Mouse (Mus musculus): ENCODE measurements around the gene Cyyr1. TPM values are rescaled to one million over a fixed set of nuclear protein-coding genes. Genes with fewer than 3 reads are reported as not detected.
"Not testable (repeated sequence)": the region's sequence is repeated elsewhere in the genome, so short reads cannot be mapped to it uniquely, and the experiment has no call there.

Gene Cyyr1
- polyA plus RNA-seq (2016; fragmentation: Nextera tagmentation; extraction: Ambion mirVana): 2.4 and 2.7 TPM in 2 replicates

- not testable (repeated sequence) for H3K4me3 ChIP-seq (replicated peaks); H3K27me3 ChIP-seq; H3K27ac ChIP-seq; H3K9me3 ChIP-seq; H3K36me3 ChIP-seq (replicated peaks); H3K9ac ChIP-seq; ATAC-seq (ENCODE audit: low FRiP score); H3K4me2 ChIP-seq
- WGBS: 84% methylated on average over 9 of the region's 13 CpGs
- peaks cover 17% of the 10 kb centered on the region for H3K4me1 ChIP-seq
Measured at GRCm38 (mm10) chr16:85553297-85553696, at the start of gene Cyyr1. Cyyr1 (minus strand) TSS chr16:85553397.

GRCm38 (mm10) chr16:85588844-85589243 lies 35.6 kb upstream of the Cyyr1 start:
- no peak overlapping the region for H3K9ac ChIP-seq
- no peak for ATAC-seq (ENCODE audit: low FRiP score)
- WGBS: 65% methylated on average over 7 of the region's 7 CpGs

DNA sequence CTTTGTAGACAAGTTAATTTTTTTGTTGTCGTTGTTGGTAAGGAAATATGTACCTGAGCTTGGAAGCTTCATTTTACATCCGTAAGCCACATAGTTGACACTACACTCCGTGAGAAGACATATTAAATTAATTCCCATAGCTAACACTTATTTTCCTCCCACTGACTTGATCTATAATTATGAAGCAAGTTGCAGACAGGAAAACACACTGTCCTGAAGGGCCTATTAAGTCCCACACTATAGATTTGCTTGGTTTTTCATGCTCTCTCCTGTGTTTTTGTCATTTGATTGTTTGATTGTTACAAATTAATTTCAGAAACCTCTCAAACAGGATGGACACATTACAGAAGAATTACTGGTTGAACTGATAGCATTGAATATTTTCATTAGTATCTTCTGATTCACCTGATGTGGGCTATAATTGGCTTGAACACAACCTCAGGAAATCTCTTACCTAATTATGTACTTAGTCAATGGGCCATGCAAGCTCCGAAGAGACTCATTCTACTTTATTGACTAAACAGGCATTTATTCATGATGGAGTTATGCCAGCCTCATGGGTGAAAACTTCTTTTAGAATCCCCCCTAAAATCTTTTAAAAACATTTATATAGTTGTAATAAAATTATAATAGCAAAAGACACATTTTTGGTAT lies 34.5 kb upstream of the Cyyr1 start:
- no peak overlapping the region for H3K9ac ChIP-seq
- no peaks in the 10 kb centered on the region for H3K36me3 ChIP-seq (replicated peaks)
- H3K4me3 ChIP-seq (replicated peaks): no peak overlapping the region
- no peaks in the 10 kb centered on the region for H3K9me3 ChIP-seq
- no peaks in the 10 kb centered on the region for H3K27me3 ChIP-seq
- WGBS: 86% methylated on average over 4 of the region's 4 CpGs
- no peak overlapping the region for H3K4me2 ChIP-seq
- H3K27ac ChIP-seq: no peak overlapping the region
- no peak for ATAC-seq (ENCODE audit: low FRiP score)
- peaks cover 4% of the 10 kb centered on the region for H3K4me1 ChIP-seq

More at GRCm38 (mm10) chr16:85588844-85589243, 35.6 kb upstream of the Cyyr1 start:
- Histone ChIP-seq H3K27me3 (no peaks in the 10 kb centered on the region), H3K36me3 (replicated peaks) (no peaks in the 10 kb centered on the region), H3K27ac (no peak overlapping the region), H3K9me3 (no peaks in the 10 kb centered on the region), H3K4me2 (no peak overlapping the region), H3K4me1 (peaks cover 4% of the 10 kb centered on the region), H3K4me3 (replicated peaks) (no peak overlapping the region)

DNA sequence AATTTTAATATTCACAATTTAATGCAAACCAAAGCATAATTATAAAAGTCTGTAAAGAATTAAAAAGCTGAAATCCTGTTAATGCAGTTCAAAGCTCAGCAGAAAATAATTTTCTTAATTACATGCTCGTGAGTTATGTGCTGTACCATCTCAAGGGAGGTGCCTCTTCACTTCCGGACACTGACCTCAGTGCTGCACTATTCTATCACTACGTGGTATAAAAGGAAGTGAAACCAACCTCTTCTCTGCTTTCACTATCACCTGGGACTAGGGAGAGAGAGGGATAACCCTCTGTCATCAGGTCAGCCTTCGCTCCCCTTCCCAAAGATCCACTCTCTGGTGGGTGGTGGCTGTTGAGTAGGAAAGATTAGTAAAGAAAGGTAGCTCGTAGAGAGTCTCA lies 13.3 kb upstream of the Cyyr1 start:
- H3K9ac ChIP-seq: no peak overlapping the region
- H3K9me3 ChIP-seq: no peaks in the 10 kb centered on the region
- H3K4me3 ChIP-seq (replicated peaks): no peak overlapping the region
- H3K36me3 ChIP-seq (replicated peaks): no peaks in the 10 kb centered on the region
- H3K4me2 ChIP-seq: no peak overlapping the region
- H3K4me1 ChIP-seq: no peaks in the 10 kb centered on the region
- no peaks in the 10 kb centered on the region for H3K27me3 ChIP-seq
- no peak overlapping the region for H3K27ac ChIP-seq
- WGBS: 86% methylated on average over 5 of the region's 5 CpGs
- ATAC-seq (ENCODE audit: low FRiP score): no peak

GRCm38 (mm10) chr16:85553838-85554237 lies 641 bp upstream of the Cyyr1 start:
- no peak overlapping the region for H3K4me3 ChIP-seq (replicated peaks)
- peaks cover 15% of the 10 kb centered on the region for H3K4me1 ChIP-seq
- H3K27ac ChIP-seq: no peak overlapping the region
- no peaks in the 10 kb centered on the region for H3K27me3 ChIP-seq
- H3K9me3 ChIP-seq: no peaks in the 10 kb centered on the region
- no peak for ATAC-seq (ENCODE audit: low FRiP score)
- WGBS: 46% methylated on average over 8 of the region's 8 CpGs
- H3K9ac ChIP-seq: no peak overlapping the region
- H3K4me2 ChIP-seq: no peak overlapping the region
- H3K36me3 ChIP-seq (replicated peaks): no peaks in the 10 kb centered on the region

- 95% methylated on average over 1 of the region's 11 CpGs for WGBS
- not testable (repeated sequence) for H3K27me3 ChIP-seq; H3K9ac ChIP-seq; ATAC-seq (ENCODE audit: low FRiP score); H3K4me2 ChIP-seq; H3K9me3 ChIP-seq; H3K4me3 ChIP-seq (replicated peaks); H3K27ac ChIP-seq; H3K36me3 ChIP-seq (replicated peaks)
- peaks cover 17% of the 10 kb centered on the region for H3K4me1 ChIP-seq
Measured at GRCm38 (mm10) chr16:85551976-85552375, 1.2 kb downstream of the Cyyr1 start.

- H3K9ac ChIP-seq: peak overlapping the region; percentile 56; the same call in 1 of the 2 replicates
- under 1% methylated on average over 25 of the region's 25 CpGs for whole genome bisulfite sequencing
- no peaks in the 10 kb centered on the region for H3K9me3 ChIP-seq
- no peak overlapping the region for H3K27ac ChIP-seq
- no peaks in the 10 kb centered on the region for H3K36me3 ChIP-seq (replicated peaks)
- peaks cover 17% of the 10 kb centered on the region for H3K4me1 ChIP-seq
- H3K4me2 ChIP-seq: peak overlapping the region; percentile 66
- H3K27me3 ChIP-seq: no peaks in the 10 kb centered on the region
- peak; percentile 64 for ATAC-seq (ENCODE audit: low FRiP score)
- peak overlapping the region; percentile 39 for H3K4me3 ChIP-seq (replicated peaks)
Measured at GRCm38 (mm10) chr16:85549971-85550567, 3.1 kb downstream of the Cyyr1 start.

DNA sequence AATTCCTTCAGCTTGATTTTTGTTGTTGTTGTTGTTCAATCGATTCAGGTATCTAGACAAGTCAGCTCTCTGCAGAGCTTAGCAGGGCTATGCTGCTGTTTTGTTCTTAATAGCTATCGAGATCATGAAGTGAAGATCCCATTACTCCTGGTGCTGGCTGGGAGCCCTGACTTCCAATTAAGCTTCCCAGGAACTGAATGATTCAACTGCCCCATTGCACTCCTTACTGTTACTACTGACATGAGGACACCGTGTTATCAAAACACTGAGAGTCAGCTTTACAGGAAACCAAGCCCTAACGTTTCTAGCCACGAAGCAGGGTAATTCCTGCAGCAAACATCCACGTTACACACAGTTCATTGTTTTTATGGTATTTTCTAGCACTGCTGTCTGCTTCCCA lies 6.7 kb downstream of the Cyyr1 start:
- Histone ChIP-seq H3K36me3 (replicated peaks) (no peaks in the 10 kb centered on the region), H3K27me3 (no peaks in the 10 kb centered on the region), H3K9me3 (no peaks in the 10 kb centered on the region), H3K27ac (no peak overlapping the region), H3K4me2 (no peak overlapping the region), H3K4me3 (replicated peaks) (no peak overlapping the region), H3K4me1 (peaks cover 17% of the 10 kb centered on the region), H3K9ac (no peak overlapping the region)
- WGBS: 77% methylated on average over 6 of the region's 6 CpGs
- no peak for ATAC-seq (ENCODE audit: low FRiP score)

DNA sequence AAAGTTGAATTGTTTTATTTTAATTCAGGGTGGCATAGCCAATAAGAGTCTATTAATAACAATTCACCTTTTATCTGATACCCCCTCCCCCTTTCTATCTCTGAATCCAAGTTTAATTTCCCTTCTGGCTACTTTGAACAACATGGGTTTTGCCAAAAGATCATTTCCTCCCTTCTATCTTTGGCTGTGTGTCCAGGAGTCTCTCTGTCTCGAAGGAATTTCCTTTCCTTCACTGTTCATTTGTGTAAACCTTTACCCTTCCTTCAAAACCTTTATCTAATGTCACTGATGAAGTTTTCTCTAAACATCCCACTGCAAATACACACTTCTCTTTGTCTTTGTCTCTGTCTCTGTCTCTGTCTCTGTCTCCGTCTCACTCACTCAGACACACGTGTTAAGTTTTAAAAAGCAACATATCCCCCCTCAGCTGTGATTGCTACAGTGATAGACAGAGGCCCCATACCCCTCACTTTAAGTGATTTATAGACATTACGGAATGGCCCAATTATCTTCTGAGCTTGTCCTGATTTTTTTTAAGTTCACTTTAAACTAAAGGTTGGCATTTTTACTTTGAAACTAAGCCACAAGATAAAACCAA lies 11.4 kb downstream of the Cyyr1 start:
- H3K4me1 ChIP-seq: no peaks in the 10 kb centered on the region
- no peak overlapping the region for H3K27ac ChIP-seq
- no peak for ATAC-seq (ENCODE audit: low FRiP score)
- no peak overlapping the region for H3K4me2 ChIP-seq
- no peak overlapping the region for H3K9ac ChIP-seq
- H3K9me3 ChIP-seq: no peaks in the 10 kb centered on the region
- WGBS: 84% methylated on average over 4 of the region's 4 CpGs
- H3K36me3 ChIP-seq (replicated peaks): no peaks in the 10 kb centered on the region
- H3K4me3 ChIP-seq (replicated peaks): no peak overlapping the region
- no peaks in the 10 kb centered on the region for H3K27me3 ChIP-seq

- Histone ChIP-seq H3K4me3 (replicated peaks) (no peak overlapping the region), H3K9me3 (no peaks in the 10 kb centered on the region), H3K4me1 (no peaks in the 10 kb centered on the region), H3K36me3 (replicated peaks) (no peaks in the 10 kb centered on the region), H3K27ac (no peak overlapping the region), H3K4me2 (no peak overlapping the region), H3K9ac (no peak overlapping the region), H3K27me3 (no peaks in the 10 kb centered on the region)
- 91% methylated on average over 6 of the region's 6 CpGs for WGBS
- no peak for ATAC-seq (ENCODE audit: low FRiP score)
Measured at GRCm38 (mm10) chr16:85541023-85541422, 12.2 kb downstream of the Cyyr1 start.

DNA sequence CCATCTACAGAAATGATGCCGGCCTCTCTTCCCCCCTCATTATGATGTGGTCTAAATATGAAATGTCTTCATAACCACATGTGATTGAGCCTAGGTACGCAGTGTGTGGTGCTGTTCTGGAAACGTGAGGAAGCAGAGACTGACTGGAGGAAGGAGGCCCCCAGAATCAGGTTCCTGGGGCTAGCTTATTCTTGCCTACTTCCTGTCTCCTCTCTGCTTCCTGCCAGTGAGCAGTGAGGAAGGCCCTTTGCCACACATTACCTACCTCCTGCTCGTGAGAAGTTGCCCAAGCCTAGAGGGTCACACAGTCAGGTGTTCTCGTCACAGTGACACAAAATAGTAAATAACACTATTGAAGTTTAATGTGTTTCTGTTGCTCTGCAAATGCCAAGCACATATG lies 14.8 kb downstream of the Cyyr1 start:
- no peak overlapping the region for H3K9ac ChIP-seq
- H3K9me3 ChIP-seq: no peaks in the 10 kb centered on the region
- H3K27me3 ChIP-seq: no peaks in the 10 kb centered on the region
- no peak for ATAC-seq (ENCODE audit: low FRiP score)
- H3K4me2 ChIP-seq: no peak overlapping the region
- H3K36me3 ChIP-seq (replicated peaks): no peaks in the 10 kb centered on the region
- no peak overlapping the region for H3K27ac ChIP-seq
- no peak overlapping the region for H3K4me3 ChIP-seq (replicated peaks)
- WGBS: 82% methylated on average over 5 of the region's 5 CpGs
- H3K4me1 ChIP-seq: no peaks in the 10 kb centered on the region

- ATAC-seq (ENCODE audit: low FRiP score): no peak
- Histone ChIP-seq H3K27me3 (no peaks in the 10 kb centered on the region), H3K36me3 (replicated peaks) (no peaks in the 10 kb centered on the region), H3K9me3 (no peaks in the 10 kb centered on the region), H3K9ac (no peak overlapping the region), H3K27ac (no peak overlapping the region), H3K4me1 (no peaks in the 10 kb centered on the region), H3K4me3 (replicated peaks) (no peak overlapping the region), H3K4me2 (no peak overlapping the region)
- WGBS: 91% methylated on average over 8 of the region's 8 CpGs
Measured at GRCm38 (mm10) chr16:85536075-85536474, 17.1 kb downstream of the Cyyr1 start.

All from forebrain, embryonic 12.5 days (tissue).